Mouse (Mus musculus) duodenum, adult 2 months (tissue): ENCODE measurements around the gene Wnt3a. TPM values are rescaled to one million over a fixed set of nuclear protein-coding genes. Genes with fewer than 3 reads are reported as not detected.

Source experiments
- polyA plus RNA-seq: library from polyadenylated mRNA; depleted of rRNA; stranded (reverse); fragments of >200 nt; gene quantifications from 2 replicates; pipeline ENCODE4 v1.2.3, GENCODE M21; 2012; ENCODE audit warnings: low replicate concordance; rRNA removed

The Wnt3a gene
- not detected in 2 replicates for polyA plus RNA-seq

DNA sequence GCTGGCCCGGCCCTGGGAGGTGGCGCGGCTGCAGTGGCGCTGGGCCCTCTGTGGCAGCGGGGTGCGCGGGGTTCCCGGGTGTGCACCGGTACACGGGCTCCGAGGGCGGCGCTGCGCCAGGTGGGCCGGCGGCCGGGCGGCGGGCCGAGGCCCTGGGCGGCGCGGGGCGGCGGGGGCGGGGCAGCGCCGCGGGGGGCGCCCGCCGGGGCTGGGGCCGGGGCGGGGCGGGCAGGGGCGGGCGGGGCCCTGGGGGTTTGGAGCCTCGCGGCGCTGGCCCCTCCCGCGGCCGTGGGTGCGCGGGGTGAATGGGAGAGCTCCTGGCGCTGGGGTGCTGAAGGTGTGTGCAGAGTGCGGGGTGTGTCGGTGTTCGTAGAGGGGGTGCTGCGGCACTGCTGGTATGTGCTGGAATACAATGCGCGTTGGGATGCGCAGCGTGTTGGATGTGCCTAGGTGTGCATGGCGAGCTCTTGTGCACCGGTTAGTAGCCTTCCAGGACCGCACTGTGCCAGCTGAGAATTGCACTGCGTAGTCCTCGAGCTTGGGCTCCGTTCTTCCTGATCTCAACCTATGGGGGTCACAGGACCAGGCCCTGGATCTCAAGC, at the start of gene Wnt3a:
Gene Wnt3a, minus strand, starts transcription at position 51 of the 602 bp plus-strand sequence.

GRCm38 (mm10) chr11:59306461-59307421, 16.2 kb upstream of the Wnt3a start, which contains the start of gene Wnt9a:
TSS of gene Wnt9a (plus strand) at chr11:59306928.

DNA sequence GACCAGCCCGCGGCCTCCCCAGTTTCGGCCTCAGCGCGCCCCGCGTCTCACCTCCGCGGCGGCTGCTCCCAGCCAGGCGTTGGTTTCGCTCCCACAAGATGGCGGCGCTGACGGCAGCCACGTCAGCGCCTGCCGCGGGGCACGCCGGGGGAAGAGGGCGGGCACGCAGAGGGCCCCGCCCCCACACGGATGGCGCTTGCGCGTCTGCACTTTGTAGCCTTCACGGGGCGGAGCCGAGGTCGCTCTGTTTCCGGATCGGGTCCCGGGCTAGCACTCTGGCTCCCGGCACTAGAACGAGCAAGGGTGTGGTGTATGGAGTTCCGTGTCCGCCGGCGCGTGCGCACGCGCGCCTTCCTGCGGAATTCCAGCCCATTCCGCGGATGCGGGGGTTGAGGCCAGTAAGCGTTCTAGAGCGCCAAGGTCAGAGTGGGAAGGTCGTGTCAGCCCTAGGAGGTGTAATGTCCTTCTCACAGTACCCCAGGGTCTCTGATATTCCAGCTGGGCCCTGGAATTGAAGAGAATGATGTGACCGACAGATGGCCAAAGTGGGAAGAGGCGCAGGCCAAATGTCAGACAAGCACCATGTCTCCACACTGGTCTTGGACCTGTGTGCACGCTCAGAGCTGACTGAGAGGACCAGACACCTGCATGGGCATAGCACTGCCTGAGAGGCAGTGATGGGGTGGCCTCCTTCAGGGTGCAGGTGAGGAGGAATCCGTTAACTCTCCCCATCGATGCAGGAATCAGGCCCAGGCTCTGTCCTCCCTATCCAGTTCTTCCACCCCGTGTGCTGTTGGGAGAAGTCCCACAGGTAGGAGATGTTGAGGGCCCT, 62.2 kb downstream of the Wnt3a start, which contains the start of gene Arf1:
Gene Arf1, minus strand, starts transcription at position 149 of the 832 bp plus-strand sequence.

GRCm38 (mm10) chr11:59208153-59208831, 82.3 kb downstream of the Wnt3a start, which contains the start of gene 2310033P09Rik:
TSS of gene 2310033P09Rik (plus strand) at chr11:59208321.

DNA sequence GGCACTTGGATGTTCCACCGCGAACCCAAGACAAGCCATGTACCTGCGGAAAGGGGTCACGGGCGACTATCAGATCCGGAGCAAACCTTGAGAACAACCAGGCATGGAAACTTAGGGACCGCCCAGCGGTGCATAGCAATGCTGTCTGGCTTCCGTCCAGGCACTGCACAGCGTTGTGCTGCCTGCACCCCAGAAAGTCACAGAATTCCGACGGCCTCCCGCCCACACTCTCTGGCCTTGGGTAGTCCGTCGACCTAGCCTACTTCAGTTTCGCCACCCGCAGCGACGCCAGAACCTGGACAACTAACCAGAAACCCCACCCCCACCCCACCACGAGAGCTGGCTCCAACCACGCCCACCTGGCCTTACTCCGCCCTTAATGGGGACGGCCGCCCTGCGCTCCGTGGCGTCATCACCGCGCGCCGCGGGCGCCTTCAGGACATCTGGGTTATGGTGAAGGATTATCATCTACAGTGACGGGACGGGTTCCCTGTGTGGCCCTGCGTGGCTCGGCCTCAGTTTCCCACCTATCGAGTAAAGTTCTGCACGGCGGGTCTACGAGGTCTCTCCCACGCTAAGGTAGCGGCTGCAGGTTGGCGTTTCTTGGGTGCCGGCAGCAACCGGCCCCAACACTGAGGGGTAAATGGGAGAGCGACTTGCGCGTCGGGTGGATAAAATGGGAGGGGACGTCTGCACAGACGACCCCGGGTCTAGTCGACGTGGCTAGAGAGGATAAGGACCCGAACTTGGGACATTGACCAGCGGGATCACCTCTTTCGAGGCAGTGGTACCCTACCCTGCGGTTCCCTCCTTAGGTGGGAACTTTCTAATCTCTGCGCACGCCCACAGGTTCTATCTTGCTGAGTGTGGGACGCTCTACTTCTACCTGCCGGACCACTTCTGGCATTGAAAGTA, 88.2 kb downstream of the Wnt3a start, which contains the start of gene Mrpl55:
Gene Mrpl55, plus strand, starts transcription at position 406 of the 915 bp plus-strand sequence.

Other genes starting within 250 kb of the Wnt3a start
- 0.83 and 1.4 TPM in 2 replicates for gene Obscn, start 154.3 kb downstream of the Wnt3a start, polyA plus RNA-seq
- gene Iba57, start 127.0 kb downstream of the Wnt3a start, polyA plus RNA-seq, result 8.6 and 9.0 TPM in 2 replicates
- gene Gjc2, start 107.5 kb downstream of the Wnt3a start, polyA plus RNA-seq, result 6.8 and 8.6 TPM in 2 replicates
- gene Guk1, start 98.5 kb downstream of the Wnt3a start, polyA plus RNA-seq, result 176 and 182 TPM in 2 replicates
- gene Mrpl55, start 88.3 kb downstream of the Wnt3a start, polyA plus RNA-seq, result 47.1 and 64.4 TPM in 2 replicates
- gene 2310033P09Rik, start 82.4 kb downstream of the Wnt3a start, polyA plus RNA-seq, result 9.3 and 15.0 TPM in 2 replicates
- 533 and 842 TPM in 2 replicates for gene Arf1, start 62.5 kb downstream of the Wnt3a start, polyA plus RNA-seq
- 1.3 and 1.6 TPM in 2 replicates for gene Wnt9a, start 16.2 kb upstream of the Wnt3a start, polyA plus RNA-seq
- not detected in 2 replicates for gene Prss38, start 84.9 kb upstream of the Wnt3a start, polyA plus RNA-seq
- gene Jmjd4, start 159.3 kb upstream of the Wnt3a start, polyA plus RNA-seq, result 1.6 and 2.4 TPM in 2 replicates
- 11.9 and 12.5 TPM in 2 replicates for gene Snap47, start 160.4 kb upstream of the Wnt3a start, polyA plus RNA-seq
- 0.04 TPM in 1 of 2 replicates, not detected in the other for gene Zfp867, start 181.7 kb upstream of the Wnt3a start, polyA plus RNA-seq
- gene Zkscan17, start 236.0 kb upstream of the Wnt3a start, polyA plus RNA-seq, result 3.0 and 5.9 TPM in 2 replicates